Mouse (Mus musculus): Measurements from ENCODE around the gene Olfr1420.
"Not testable (repeated sequence)": the region's sequence is repeated elsewhere in the genome, so short reads cannot be mapped to it uniquely, and the experiment has no call there.

Gene Olfr1420

GRCm38 (mm10) chr19:11886265-11886664 lies at the start of gene Olfr1420:
Olfr1420 (plus strand) TSS chr19:11886565.
- DNase-seq: no peak

GRCm38 (mm10) chr19:11839119-11839518 lies 47.2 kb upstream of the Olfr1420 start, which contains the start of gene Olfr1417:
Olfr1417 (minus strand) TSS chr19:11839219.
- no peak for DNase-seq

- no peak for DNase-seq
These were observed 40.0 kb upstream of the Olfr1420 start for GRCm38 (mm10) chr19:11846333-11846732.

- DNase-seq: no peak
These were observed 33.7 kb upstream of the Olfr1420 start for GRCm38 (mm10) chr19:11852652-11853051.

GRCm38 (mm10) chr19:11854821-11855220 lies 31.5 kb upstream of the Olfr1420 start:
- DNase-seq: no peak

DNA sequence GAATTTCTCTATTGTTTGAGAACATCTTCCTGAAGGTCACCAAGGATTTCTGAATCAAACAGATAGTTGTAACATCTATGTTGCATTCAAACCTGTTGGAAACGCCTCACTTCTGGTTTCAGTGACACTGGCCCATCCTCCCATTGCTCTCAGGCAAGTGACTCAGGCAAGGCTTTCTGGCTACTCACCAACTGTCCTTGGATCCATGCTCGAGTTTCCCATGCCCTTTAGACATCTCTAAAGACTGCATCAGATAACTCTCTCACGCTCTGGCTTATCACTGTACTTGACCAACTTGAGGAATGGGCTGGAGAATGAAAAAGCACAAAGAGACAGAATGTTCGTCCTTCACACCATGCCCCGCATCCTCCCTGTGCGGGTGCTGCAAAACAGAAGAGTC lies 29.9 kb upstream of the Olfr1420 start:
- DNase-seq: no peak

GRCm38 (mm10) chr19:11860966-11861365 lies 25.4 kb upstream of the Olfr1420 start, which contains the start of gene Olfr1418:
Olfr1418 (minus strand) TSS chr19:11861066.
- DNase-seq: no peak

GRCm38 (mm10) chr19:11867837-11868236 lies 18.5 kb upstream of the Olfr1420 start:
- no peak for DNase-seq

- DNase-seq: no peak
These were observed 11.4 kb upstream of the Olfr1420 start, which contains the start of gene Olfr1419 for GRCm38 (mm10) chr19:11875006-11875405. Olfr1419 (minus strand) TSS chr19:11875106.

DNA sequence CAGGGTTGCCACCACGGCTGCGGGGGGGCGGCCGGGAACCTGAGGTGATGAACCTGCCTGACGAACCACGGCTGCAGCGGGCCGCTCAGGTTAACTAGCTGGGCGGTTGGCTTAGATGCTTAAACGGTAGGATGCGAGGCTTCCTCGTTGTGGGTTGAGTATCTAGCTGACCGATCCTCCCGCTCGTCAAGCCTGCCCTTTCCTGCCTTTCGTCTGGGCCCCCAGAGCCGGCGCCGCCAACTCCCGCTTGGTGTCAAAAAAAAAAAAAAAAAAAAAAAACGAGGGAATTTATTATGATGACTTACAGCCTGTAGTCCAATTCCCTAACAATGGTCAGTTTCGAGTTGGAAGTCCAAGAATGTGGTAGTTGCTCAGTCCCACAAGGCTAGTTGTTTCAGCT lies 8.0 kb upstream of the Olfr1420 start:
- not testable (repeated sequence) for DNase-seq

GRCm38 (mm10) chr19:11911021-11911420 lies 24.7 kb downstream of the Olfr1420 start:
- no peak for DNase-seq

- no peak for DNase-seq
These were observed 25.2 kb downstream of the Olfr1420 start for GRCm38 (mm10) chr19:11911603-11912002.

GRCm38 (mm10) chr19:11912037-11912532 lies 25.7 kb downstream of the Olfr1420 start, which contains the start of gene Patl1:
Patl1 (plus strand) TSS chr19:11912399.
- peak; percentile 100 for DNase-seq

- peak; percentile 98 for DNase-seq
These were observed 26.3 kb downstream of the Olfr1420 start for GRCm38 (mm10) chr19:11912533-11913121.

- DNase-seq: peak; percentile 87
These were observed 29.4 kb downstream of the Olfr1420 start for GRCm38 (mm10) chr19:11915804-11916203.

DNA sequence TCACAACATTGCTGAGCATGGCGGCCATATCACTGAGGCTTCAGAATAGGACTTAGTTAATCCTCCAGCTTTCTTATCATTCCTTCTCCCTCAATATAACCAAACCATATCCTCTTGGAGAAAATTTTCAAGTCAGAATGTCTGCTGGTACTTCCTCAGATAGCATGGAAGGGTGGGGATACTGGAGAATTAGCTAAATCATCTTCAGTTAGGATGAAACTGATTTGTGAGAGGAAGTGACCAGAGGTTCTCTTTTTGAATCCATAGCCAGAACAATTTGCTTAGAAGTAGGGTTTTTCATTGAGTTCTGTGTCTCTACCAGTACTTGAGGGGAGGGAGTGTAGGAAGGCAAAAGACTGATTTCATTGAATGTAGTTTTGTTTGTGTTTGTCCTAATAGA lies 35.7 kb downstream of the Olfr1420 start:
- peak; percentile 66 for DNase-seq

DNA sequence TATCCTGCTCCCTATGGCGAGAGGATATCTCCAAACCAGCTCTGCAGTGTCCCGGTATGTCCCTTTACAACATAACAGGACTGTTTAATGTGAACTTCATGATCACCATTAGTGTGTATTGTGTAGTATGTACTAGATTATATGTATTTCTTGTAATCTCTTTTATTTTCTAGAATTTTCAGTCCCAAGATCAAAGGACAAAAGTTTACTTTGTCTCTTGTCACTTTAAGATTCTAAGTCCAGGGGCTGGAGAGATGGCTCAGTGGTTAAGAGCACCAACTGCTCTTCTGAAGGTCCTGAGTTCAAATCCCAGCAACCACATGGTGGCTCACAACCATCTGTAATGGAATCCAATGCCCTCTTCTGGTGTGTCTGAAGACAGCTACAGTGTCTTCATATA lies 36.1 kb downstream of the Olfr1420 start:
- DNase-seq: peak; percentile 82

- DNase-seq: no peak
These were observed 40.0 kb downstream of the Olfr1420 start for GRCm38 (mm10) chr19:11926380-11926779.

- DNase-seq: peak; percentile 37
These were observed 41.8 kb downstream of the Olfr1420 start for GRCm38 (mm10) chr19:11928025-11928748.

DNA sequence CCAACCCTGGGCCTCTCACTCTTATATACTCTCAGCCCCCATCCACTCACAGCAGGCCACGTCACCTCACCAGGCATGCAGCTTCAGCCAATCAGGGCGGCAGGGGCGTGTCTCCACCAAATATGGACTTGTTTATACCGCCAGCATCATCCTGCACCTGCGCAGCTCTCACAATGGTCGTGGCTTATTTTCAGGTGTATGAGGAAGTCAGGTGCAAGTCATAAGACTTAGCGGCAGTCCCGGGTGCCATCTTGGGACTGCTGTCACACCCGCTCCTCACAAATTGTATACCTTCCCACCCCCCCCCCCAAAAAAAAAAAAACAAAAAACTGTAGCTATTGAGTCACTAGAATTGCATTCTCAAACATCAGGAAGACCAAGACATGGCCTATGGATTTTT lies 60.1 kb downstream of the Olfr1420 start:
- peak; percentile 60 for DNase-seq

Measured in heart, adult 11 months (tissue).